Mouse (Mus musculus): Measurements from ENCODE around the gene Eif2ak1. TPM values are rescaled to one million over a fixed set of nuclear protein-coding genes. Genes with fewer than 3 reads are reported as not detected.

Gene Eif2ak1
- 45.2 to 49.5 TPM (median 47.6 TPM) in 4 replicates for total RNA-seq (2023)

DNA sequence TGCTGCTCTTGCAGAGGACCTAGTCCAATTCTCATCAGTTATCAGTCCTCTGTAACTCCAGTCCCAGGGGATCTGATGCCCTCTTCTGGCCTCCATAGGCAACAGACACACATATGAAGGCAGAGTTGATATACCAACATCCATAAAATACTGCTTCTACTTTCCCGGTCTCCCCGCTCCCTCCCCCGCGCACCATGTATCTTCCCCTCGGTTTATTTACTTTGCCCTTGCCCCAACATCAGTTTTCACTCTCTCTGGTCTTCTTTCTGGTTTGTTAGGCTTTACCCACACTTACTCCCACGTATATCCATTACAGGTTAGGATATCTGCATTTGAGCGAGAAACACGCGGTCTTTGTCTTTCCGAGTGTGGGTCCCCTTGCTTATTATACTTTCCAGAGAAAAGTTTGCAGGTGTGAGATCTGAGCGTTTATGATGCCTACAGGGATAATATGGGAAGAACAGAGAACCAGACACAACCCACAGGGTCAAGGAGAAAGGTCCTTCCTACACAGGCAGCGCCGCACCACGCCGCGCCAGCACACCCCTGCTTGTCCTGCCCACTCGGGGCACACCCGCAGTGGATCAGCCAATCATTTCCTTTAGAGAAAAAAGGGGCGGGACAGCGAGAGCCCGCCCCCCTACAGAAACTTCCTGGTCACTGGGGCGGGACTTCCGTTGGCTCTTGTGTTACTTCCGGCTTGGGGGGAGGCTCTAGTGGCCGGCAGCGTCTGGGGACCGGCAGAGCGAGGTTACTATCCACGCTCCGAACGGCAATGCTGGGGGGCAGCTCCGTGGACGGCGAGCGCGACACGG, at the start of gene Eif2ak1:
Eif2ak1 (plus strand) TSS at position 673 of the 815 bp plus-strand sequence.

DNA sequence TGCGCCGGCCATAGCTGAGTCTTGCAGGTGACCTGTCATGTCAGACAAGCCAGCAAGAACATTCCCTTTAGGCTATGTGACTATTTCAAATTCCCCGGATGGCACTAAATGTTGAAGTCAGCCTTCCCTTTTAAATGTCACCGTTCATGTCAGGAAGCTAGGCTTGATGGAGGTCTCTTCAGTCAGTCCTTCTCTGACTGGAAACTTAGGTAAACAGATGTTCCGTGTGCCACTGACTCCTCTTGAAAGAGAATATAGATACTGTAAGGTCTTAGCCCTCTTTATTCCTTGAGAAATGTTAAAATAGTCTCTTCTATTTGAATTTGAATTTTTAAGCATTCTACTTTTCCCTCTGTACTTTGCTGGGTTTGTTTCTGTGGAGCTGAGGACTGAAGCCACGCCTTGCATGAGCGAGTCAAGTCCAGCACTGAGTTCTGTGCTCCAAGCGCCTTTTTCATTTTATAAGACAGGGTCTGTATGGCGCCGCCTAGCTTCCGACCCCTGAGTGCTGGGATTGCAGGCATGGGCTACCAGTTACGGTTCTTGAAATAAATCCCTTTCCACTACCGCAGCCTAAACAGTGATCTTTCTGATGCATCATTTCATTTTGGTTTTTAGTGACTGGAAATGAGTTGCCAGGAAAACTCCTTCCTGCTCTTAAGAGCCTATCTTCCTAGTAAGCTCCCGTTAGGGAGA, 80.2 kb downstream of the Eif2ak1 start, which contains the start of gene Ankrd61:
Ankrd61 (minus strand) TSS at position 51 of the 696 bp plus-strand sequence.

DNA sequence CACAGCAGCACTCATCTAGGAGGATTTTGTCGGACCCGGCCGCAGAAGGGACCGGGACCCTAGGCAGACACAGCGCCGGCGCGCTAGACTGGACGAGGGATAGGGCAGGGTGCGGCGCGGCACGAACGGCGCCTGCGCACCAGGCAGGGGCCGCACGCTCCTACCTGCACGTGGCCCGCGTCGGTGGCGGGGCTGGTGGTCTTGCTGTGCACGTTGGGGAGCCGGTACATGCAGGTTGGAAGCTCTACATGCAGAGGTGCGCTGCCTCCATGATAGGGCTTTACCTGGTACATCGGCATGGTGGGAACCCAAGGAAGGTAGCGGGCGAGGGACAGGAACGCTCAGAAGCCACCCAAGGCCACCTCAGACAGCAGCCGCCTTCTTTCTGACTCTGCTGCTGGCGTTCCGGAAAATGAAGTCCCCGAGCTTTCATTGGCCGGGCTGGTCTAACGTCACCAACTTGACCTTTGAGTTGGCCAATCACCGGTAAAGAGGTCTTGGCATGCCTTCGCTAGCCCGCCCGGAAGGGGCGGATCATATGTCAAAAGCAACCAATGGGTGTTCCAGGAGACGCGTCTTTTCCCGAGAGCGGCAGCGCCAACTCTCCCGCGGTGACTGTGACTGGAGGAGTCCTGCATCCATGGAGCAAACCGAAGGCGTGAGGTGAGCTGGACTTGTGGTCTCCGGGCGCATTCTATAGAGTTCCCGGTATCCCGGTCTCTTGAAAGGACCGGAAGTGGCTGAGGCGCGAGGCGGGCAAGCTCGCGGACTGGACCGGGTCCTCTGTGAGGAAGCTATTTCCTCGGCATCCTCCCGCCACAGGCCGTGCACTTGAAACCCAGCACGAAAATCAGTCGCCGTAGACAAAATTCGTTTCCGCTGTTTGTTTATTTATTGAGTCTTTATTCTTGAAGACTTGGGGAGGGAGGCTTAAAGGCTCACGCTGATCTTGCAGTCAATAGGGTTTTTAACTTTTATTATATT, 92.1 kb downstream of the Eif2ak1 start, which contains the start of the genes Aimp2 and Pms2:
Aimp2 (minus strand) TSS at position 431 of the 984 bp plus-strand sequence.
Pms2 (plus strand) TSS at position 548 of the 984 bp plus-strand sequence.

DNA sequence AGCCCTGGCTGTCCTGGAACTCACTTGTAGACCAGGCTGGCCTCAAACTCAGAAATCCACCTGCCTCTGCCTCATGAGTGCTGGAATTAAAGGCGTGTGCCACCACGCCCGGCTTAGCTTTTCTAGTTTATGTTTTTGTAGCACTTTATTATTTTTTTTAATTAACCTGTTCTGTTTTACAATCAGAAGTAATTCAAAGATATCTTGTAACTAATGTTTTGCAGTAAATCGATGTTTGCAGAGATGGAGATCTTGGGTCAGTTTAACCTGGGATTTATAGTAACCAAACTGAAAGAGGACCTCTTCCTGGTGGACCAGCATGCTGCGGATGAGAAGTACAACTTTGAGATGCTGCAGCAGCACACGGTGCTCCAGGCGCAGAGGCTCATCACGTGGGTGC, 110.3 kb downstream of the Eif2ak1 start, which contains the start of gene Gm42421:
Gm42421 (plus strand) TSS at position 301 of the 400 bp plus-strand sequence.

DNA sequence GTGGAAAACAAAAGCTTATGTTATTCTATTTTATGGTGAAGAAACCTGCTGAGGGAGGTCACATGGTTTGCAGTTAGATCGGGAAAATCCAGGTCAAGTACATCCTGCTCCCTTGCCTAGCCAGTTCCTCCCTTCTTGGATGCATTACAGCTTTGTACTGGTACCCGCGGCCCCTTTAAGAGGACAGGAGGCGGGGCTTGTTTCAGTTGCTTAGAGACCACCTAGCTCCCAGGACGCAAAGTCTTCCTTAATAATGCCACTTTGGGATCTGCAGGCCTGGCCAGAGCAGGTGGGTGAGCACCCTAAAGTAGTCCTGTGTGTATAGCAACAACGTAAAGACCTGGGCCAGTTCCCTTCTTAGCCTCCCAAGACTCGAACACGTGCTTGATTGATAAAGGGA, 115.2 kb downstream of the Eif2ak1 start, which contains the start of gene Rsph10b:
Rsph10b (plus strand) TSS at position 205 of the 400 bp plus-strand sequence.

Other genes with a start within 250 kb of the Eif2ak1 start
- 11.7 to 14.3 TPM (median 13.0 TPM) in 4 replicates for gene Cyth3, start 195.3 kb upstream of the Eif2ak1 start, total RNA-seq (2023)
- 33.6 to 36.2 TPM (median 34.8 TPM) in 4 replicates for gene Usp42, start 85.5 kb upstream of the Eif2ak1 start, total RNA-seq (2023)
- 0.39 TPM in 1 of 4 replicates, not detected in the others for gene Ankrd61, start 79.9 kb downstream of the Eif2ak1 start, total RNA-seq (2023)
- 12.3 to 18.2 TPM (median 14.6 TPM) in 4 replicates for gene Aimp2, start 92.1 kb downstream of the Eif2ak1 start, total RNA-seq (2023)
- 22.7 to 28.7 TPM (median 25.5 TPM) in 4 replicates for gene Pms2, start 92.2 kb downstream of the Eif2ak1 start, total RNA-seq (2023)
- 1.1 to 3.9 TPM (median 1.9 TPM) in 4 replicates for gene Gm42421, start 110.4 kb downstream of the Eif2ak1 start, total RNA-seq (2023)
- gene Rsph10b, start 115.2 kb downstream of the Eif2ak1 start, total RNA-seq (2023) = 0.39 to 2.1 TPM (median 1.1 TPM) in 4 replicates
- gene Ccz1, start 197.1 kb downstream of the Eif2ak1 start, total RNA-seq (2023) = 93.6 to 109 TPM (median 103 TPM) in 4 replicates
- gene Ocm, start 208.9 kb downstream of the Eif2ak1 start, total RNA-seq (2023) = not detected in 4 replicates

All from B cell, adult 62 days (primary cell).